Mouse (Mus musculus) hindbrain, embryonic 12.5 days (tissue): ENCODE results near the gene 9530003J23Rik. TPM values are rescaled to one million over a fixed set of nuclear protein-coding genes. Genes with fewer than 3 reads are reported as not detected.
"Not testable (repeated sequence)": the region's sequence is repeated elsewhere in the genome, so short reads cannot be mapped to it uniquely, and the experiment has no call there.

ENCODE experiments used
- ATAC-seq: fragments of 200-750 bp; cut with Nextera tagmentation; 2 replicates; pipeline ENCODE4 v1.8.0; 2017; ENCODE audit warnings: moderate TSS enrichment; ENCODE audit not compliant: low FRiP score
- H3K27ac ChIP-seq: fragments of 300-500 bp; sonication (generic); 2 replicates; pipeline ENCODE4 v1.5.1; 2016; ENCODE audit warnings: mild to moderate bottlenecking
- H3K27me3 ChIP-seq: fragments of 300-500 bp; sonication (generic); 2 replicates; pipeline ENCODE4 v1.6.1; 2016; ENCODE audit warnings: mild to moderate bottlenecking
- H3K36me3 ChIP-seq: fragments of 300-500 bp; sonication (generic); 2 replicates; pipeline ENCODE4 v1.6.1; 2016; ENCODE audit warnings: mild to moderate bottlenecking
- H3K4me1 ChIP-seq: fragments of 300-500 bp; sonication (generic); 2 replicates; pipeline ENCODE4 v1.6.1; 2016
- H3K4me2 ChIP-seq: fragments of 300-500 bp; sonication (generic); replicated peaks from 2 replicates; pipeline ENCODE4 v1.6.1; 2016; ENCODE audit warnings: mild to moderate bottlenecking
- H3K4me3 ChIP-seq: fragments of 300-500 bp; sonication (generic); 2 replicates; pipeline ENCODE4 v1.5.1; 2016; ENCODE audit warnings: mild to moderate bottlenecking
- H3K9ac ChIP-seq: fragments of 300-500 bp; sonication (generic); 2 replicates; pipeline ENCODE4 v1.6.1; 2016; ENCODE audit warnings: mild to moderate bottlenecking, moderate library complexity
- H3K9me3 ChIP-seq: fragments of 300-500 bp; sonication (generic); replicated peaks from 2 replicates; pipeline ENCODE4 v1.6.1; 2016; ENCODE audit warnings: mild to moderate bottlenecking
- WGBS: fragments of 180-500 bp; shearing (Covaris S2); methylation state at CpG from one replicate; pipeline ENCODE4 v1.1.7; 2016; 5-methylcytosine and 5-hydroxymethylcytosine counted together
- polyA plus RNA-seq: library from polyadenylated mRNA; unstranded; fragments of >200 nt; fragmentation: Nextera tagmentation; extraction: Ambion mirVana; gene quantifications from 2 replicates; pipeline ENCODE4 v1.2.1, GENCODE M21; 2016

The 9530003J23Rik gene
- polyA plus RNA-seq, 1 experiment from 2014 or later: not detected

DNA sequence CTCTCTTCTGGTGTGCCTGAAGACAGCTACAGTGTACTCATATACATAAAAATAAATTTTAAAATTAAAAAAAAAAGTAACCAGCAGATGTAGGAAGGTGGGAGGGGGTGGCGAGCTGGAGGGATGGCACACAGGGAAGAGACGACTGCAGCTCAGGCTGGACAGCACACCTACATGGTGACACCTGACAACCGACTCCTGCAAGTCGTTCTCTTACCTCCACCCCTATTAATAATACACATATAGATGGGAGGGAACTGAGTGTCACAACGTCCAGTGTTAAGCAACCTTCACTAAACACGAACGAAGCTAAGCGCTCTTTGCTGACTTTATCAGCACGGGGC lies 14.8 kb downstream of the 9530003J23Rik start:
- Histone ChIP-seq H3K27ac (peak overlapping the region; percentile 99; the same call in 1 of the 2 replicates), H3K4me2 (peak overlapping the region; percentile 73), H3K4me1 (peaks cover 19% of the 10 kb centered on the region), H3K36me3 (peaks cover 33% of the 10 kb centered on the region), H3K9me3 (no peaks in the 10 kb centered on the region), H3K27me3 (no peaks in the 10 kb centered on the region), H3K9ac (peak overlapping the region; percentile 92), H3K4me3 (peak overlapping the region; percentile 81)
- peak; percentile 57 for ATAC-seq
- WGBS: 0% methylated on average over 9 of the region's 9 CpGs

GRCm38 (mm10) chr10:117222821-117223220 lies 15.7 kb downstream of the 9530003J23Rik start:
- Histone ChIP-seq H3K9ac (peak overlapping the region; percentile 47; the same call in 1 of the 2 replicates), H3K9me3 (no peaks in the 10 kb centered on the region), H3K27me3 (no peaks in the 10 kb centered on the region), H3K4me2 (peak overlapping the region; percentile 73), H3K4me1 (peaks cover 19% of the 10 kb centered on the region), H3K27ac (no peak overlapping the region), H3K4me3 (peak overlapping the region; percentile 2; the same call in 1 of the 2 replicates), H3K36me3 (peaks cover 42% of the 10 kb centered on the region)
- ATAC-seq: no peak
- WGBS: 67% methylated on average over 3 of the region's 3 CpGs

DNA sequence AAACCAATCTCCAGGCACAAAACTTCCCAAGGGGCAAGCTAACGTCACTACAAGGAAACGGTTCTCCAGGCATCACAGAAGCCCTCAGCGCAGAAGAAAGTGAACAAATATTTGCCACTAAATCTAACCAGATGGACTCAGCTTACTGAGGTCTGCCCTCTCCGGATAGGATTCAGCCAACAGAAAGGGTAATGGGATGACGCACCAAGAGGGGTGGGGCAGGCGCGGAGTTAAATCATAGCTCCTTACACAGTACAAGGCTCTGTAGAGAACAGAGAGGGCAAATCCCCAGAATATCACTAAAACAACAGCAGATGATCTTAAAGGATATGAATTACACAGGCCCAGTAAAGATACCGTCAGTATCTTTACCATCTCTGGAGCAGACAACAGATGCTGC lies 20.2 kb downstream of the 9530003J23Rik start:
- Histone ChIP-seq H3K9ac (no peak overlapping the region), H3K4me3 (no peak overlapping the region), H3K27ac (no peak overlapping the region), H3K36me3 (peaks cover 78% of the 10 kb centered on the region), H3K9me3 (no peaks in the 10 kb centered on the region), H3K27me3 (no peaks in the 10 kb centered on the region), H3K4me2 (no peak overlapping the region), H3K4me1 (peaks cover 9% of the 10 kb centered on the region)
- WGBS: 98% methylated on average over 8 of the region's 8 CpGs
- no peak for ATAC-seq

DNA sequence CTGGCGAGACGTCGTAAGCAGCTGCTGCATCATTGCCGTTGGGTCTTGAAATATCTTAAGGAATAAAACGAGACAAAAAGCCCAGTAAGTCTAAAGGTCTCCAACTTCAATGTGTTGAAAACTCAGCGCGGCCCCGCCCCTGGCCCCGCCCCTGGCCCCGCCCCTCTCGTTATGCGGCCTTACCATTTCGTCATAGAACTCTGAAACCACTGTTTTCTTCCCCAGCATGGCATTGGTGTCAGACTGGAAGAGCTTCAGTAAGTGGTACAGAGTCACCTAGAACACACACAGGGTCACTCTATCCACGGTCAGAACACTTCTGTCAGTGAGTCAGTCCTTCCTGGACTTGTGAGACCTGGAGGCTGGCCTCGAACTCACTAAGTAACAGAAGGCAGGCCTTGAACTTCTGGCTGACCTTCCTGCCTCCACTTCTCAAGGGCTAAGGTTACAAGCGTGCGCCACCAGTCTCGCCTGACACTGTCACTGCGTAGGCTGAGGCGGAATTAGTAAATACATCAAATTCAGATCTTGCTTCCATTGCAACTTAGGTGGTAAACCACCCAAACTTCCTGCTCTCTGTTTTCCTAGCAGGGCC lies 21.2 kb downstream of the 9530003J23Rik start:
- Histone ChIP-seq H3K27me3 (no peaks in the 10 kb centered on the region), H3K36me3 (peaks cover 77% of the 10 kb centered on the region), H3K9me3 (no peaks in the 10 kb centered on the region), H3K27ac (no peak overlapping the region), H3K4me3 (no peak overlapping the region), H3K4me2 (no peak overlapping the region), H3K9ac (no peak overlapping the region), H3K4me1 (no peaks in the 10 kb centered on the region)
- no peak for ATAC-seq
- 84% methylated on average over 20 of the region's 20 CpGs for WGBS

- Histone ChIP-seq H3K9ac (no peak overlapping the region), H3K4me3 (no peak overlapping the region), H3K9me3 (no peaks in the 10 kb centered on the region), H3K27me3 (no peaks in the 10 kb centered on the region), H3K4me2 (no peak overlapping the region), H3K4me1 (no peaks in the 10 kb centered on the region), H3K36me3 (peaks cover 74% of the 10 kb centered on the region), H3K27ac (no peak overlapping the region)
- no peak for ATAC-seq
- 70% methylated on average over 5 of the region's 5 CpGs for WGBS
These were observed 21.7 kb downstream of the 9530003J23Rik start for GRCm38 (mm10) chr10:117216793-117217192.

GRCm38 (mm10) chr10:117216132-117216495 lies 22.4 kb downstream of the 9530003J23Rik start:
- 96% methylated on average over 9 of the region's 9 CpGs for WGBS
- Histone ChIP-seq H3K4me1 (no peaks in the 10 kb centered on the region), H3K9ac (no peak overlapping the region), H3K36me3 (peaks cover 68% of the 10 kb centered on the region), H3K4me2 (no peak overlapping the region), H3K9me3 (no peaks in the 10 kb centered on the region), H3K27ac (no peak overlapping the region), H3K4me3 (no peak overlapping the region), H3K27me3 (no peaks in the 10 kb centered on the region)
- no peak for ATAC-seq

DNA sequence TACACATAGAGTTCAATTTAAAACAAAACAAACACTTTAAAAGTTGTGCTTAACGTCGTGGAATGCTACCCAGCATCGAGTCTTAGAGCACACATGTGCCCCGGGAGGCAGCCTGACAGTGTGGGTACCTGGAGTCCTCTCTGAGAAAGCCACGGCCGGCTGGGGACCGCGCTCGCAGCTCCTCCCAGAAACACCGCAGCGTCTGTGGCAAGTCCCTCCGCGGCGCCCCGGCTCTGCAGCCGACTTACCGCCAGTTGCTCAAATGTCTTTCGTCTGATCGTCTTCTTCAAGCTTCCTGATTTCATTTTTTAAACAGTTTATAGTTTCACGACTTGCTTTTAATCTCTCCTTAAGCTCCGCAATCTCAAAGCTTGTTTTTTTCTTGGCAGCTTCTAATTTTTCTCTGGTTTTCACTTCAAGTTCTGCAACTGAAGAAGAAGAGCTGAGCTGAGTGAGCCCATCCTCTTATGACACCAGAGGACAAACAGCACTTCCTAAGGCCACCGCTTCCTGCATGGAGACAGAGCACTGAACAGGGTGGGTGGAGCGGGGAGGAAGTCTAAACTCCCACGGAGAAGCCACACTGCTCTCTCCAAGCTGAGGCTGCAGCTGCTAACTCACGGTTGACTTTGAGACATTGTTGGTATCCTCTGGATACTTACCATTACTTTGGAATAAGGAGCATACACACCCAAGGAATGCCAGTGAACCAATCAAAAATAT lies 22.9 kb downstream of the 9530003J23Rik start:
- WGBS: 95% methylated on average over 25 of the region's 25 CpGs

GRCm38 (mm10) chr10:117211023-117211422 lies 27.5 kb downstream of the 9530003J23Rik start:
- H3K36me3 ChIP-seq: peaks cover 22% of the 10 kb centered on the region
- 89% methylated on average over 6 of the region's 6 CpGs for WGBS
- H3K27me3 ChIP-seq: no peaks in the 10 kb centered on the region
- H3K4me3 ChIP-seq: no peak overlapping the region
- no peaks in the 10 kb centered on the region for H3K4me1 ChIP-seq
- no peaks in the 10 kb centered on the region for H3K9me3 ChIP-seq
- H3K4me2 ChIP-seq: no peak overlapping the region
- no peak overlapping the region for H3K9ac ChIP-seq
- ATAC-seq: no peak
- H3K27ac ChIP-seq: no peak overlapping the region

More for the DNA sequence above, 22.9 kb downstream of the 9530003J23Rik start:
- no peaks in the 10 kb centered on the region for H3K9me3 ChIP-seq
- H3K36me3 ChIP-seq: peaks cover 63% of the 10 kb centered on the region
- H3K27me3 ChIP-seq: no peaks in the 10 kb centered on the region
- no peak overlapping the region for H3K9ac ChIP-seq
- no peaks in the 10 kb centered on the region for H3K4me1 ChIP-seq
- no peak overlapping the region for H3K4me2 ChIP-seq
- ATAC-seq: no peak
- H3K4me3 ChIP-seq: no peak overlapping the region
- H3K27ac ChIP-seq: no peak overlapping the region

- peak overlapping the region; percentile 49 for H3K4me2 ChIP-seq
- H3K4me3 ChIP-seq: peak overlapping the region; percentile 24; the same call in 1 of the 2 replicates
- H3K27ac ChIP-seq: no peak overlapping the region
- WGBS: 18% methylated on average over 11 of the region's 11 CpGs
- H3K9ac ChIP-seq: no peak overlapping the region
- peaks cover 7% of the 10 kb centered on the region for H3K36me3 ChIP-seq
- H3K4me1 ChIP-seq: no peaks in the 10 kb centered on the region
- H3K27me3 ChIP-seq: no peaks in the 10 kb centered on the region
- no peaks in the 10 kb centered on the region for H3K9me3 ChIP-seq
- peak; percentile 46; the same call in 1 of the 2 replicates for ATAC-seq
These were observed 29.0 kb downstream of the 9530003J23Rik start for GRCm38 (mm10) chr10:117209469-117209938.

- H3K4me1 ChIP-seq, H3K27me3 ChIP-seq, H3K4me3 ChIP-seq, H3K4me2 ChIP-seq, ATAC-seq, H3K9ac ChIP-seq, H3K36me3 ChIP-seq, H3K9me3 ChIP-seq, H3K27ac ChIP-seq: not testable (repeated sequence)
- 93% methylated on average over 6 of the region's 6 CpGs for WGBS
These were observed 29.7 kb downstream of the 9530003J23Rik start for GRCm38 (mm10) chr10:117208787-117209186.

- 86% methylated on average over 15 of the region's 15 CpGs for WGBS
- no peak for ATAC-seq
- no peak overlapping the region for H3K27ac ChIP-seq
- H3K27me3 ChIP-seq: no peaks in the 10 kb centered on the region
- H3K4me2 ChIP-seq: no peak overlapping the region
- no peaks in the 10 kb centered on the region for H3K4me1 ChIP-seq
- H3K9ac ChIP-seq: no peak overlapping the region
- H3K9me3 ChIP-seq: no peaks in the 10 kb centered on the region
- no peak overlapping the region for H3K4me3 ChIP-seq
- H3K36me3 ChIP-seq: peaks cover 4% of the 10 kb centered on the region; the same call in 1 of the 2 replicates
These were observed 30.3 kb downstream of the 9530003J23Rik start for GRCm38 (mm10) chr10:117208221-117208620.

DNA sequence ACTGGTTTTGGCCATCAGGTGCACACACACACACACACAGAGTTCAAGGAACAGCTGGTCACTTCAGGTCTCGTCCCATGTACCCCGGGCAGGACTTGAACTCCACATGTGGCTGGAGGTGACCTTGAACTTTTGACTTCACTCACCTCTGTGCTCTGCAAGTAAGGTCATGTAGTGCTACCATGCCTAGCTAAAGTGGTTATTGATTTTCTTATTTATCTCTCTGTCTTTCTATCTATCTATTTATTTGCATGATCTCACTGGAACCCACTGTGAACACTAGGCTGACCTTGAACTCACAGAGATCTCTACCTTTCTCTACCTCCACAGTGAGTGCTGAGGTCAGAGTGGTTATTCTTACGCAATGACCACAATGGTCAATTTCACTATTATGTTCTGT lies 32.4 kb downstream of the 9530003J23Rik start:
- H3K27ac ChIP-seq: no peak overlapping the region
- no peak overlapping the region for H3K4me3 ChIP-seq
- H3K27me3 ChIP-seq: no peaks in the 10 kb centered on the region
- no peak overlapping the region for H3K4me2 ChIP-seq
- 87% methylated on average over 3 of the region's 3 CpGs for WGBS
- no peaks in the 10 kb centered on the region for H3K4me1 ChIP-seq
- H3K9me3 ChIP-seq: no peaks in the 10 kb centered on the region
- ATAC-seq: no peak
- H3K9ac ChIP-seq: no peak overlapping the region
- no peaks in the 10 kb centered on the region for H3K36me3 ChIP-seq

DNA sequence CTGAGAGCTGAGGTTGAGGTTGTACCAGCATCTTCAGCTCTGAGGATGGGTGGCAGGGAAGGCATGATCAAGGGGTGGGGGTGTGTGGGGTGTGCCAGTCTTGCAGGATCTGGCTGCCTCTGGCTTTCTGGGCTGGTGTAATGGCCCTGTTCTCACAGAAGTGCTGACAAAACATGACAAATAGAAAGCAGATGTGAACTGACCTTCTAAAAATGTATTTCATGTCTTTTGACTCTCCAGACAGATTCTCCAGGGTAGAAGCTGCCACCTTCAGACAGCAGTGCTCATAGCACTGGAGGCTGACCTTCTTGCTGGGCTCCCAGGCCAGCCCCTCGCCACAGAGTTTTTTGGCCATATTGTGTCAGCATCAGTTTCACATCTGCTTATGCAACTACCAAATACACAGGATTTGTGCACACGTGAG lies 34.9 kb downstream of the 9530003J23Rik start:
- H3K4me2 ChIP-seq: no peak overlapping the region
- ATAC-seq: no peak
- no peak overlapping the region for H3K27ac ChIP-seq
- H3K36me3 ChIP-seq: no peaks in the 10 kb centered on the region
- peaks cover 3% of the 10 kb centered on the region for H3K4me1 ChIP-seq
- no peak overlapping the region for H3K9ac ChIP-seq
- H3K9me3 ChIP-seq: no peaks in the 10 kb centered on the region
- no peaks in the 10 kb centered on the region for H3K27me3 ChIP-seq
- 82% methylated on average over 2 of the region's 2 CpGs for WGBS
- H3K4me3 ChIP-seq: no peak overlapping the region
